Mouse (Mus musculus): ENCODE data around the gene Ube2q2.
"Not testable (repeated sequence)": the region's sequence is repeated elsewhere in the genome, so short reads cannot be mapped to it uniquely, and the experiment has no call there.

Gene Ube2q2

DNA sequence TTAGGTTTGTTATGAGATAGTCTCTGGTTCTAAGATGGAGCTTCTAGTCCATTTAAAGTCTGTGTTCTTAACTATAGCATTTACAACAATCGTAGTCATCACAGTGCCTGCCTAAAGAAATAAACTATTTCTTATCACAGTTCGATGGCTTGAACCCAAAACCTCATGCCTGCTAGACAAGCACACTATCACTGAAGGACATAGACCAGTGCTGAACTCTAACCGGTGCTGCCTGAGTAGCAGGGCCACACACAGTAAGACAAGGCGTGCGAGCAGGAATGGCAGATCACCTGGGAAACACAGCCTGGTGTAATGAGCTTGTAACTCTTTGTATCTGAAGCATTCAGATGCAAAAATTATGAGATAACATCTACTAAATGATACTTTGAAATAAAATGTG, 92.2 kb downstream of the Ube2q2 start:
- DNase-seq (ENCODE audit: low read depth, low spot score) = no peak

DNA sequence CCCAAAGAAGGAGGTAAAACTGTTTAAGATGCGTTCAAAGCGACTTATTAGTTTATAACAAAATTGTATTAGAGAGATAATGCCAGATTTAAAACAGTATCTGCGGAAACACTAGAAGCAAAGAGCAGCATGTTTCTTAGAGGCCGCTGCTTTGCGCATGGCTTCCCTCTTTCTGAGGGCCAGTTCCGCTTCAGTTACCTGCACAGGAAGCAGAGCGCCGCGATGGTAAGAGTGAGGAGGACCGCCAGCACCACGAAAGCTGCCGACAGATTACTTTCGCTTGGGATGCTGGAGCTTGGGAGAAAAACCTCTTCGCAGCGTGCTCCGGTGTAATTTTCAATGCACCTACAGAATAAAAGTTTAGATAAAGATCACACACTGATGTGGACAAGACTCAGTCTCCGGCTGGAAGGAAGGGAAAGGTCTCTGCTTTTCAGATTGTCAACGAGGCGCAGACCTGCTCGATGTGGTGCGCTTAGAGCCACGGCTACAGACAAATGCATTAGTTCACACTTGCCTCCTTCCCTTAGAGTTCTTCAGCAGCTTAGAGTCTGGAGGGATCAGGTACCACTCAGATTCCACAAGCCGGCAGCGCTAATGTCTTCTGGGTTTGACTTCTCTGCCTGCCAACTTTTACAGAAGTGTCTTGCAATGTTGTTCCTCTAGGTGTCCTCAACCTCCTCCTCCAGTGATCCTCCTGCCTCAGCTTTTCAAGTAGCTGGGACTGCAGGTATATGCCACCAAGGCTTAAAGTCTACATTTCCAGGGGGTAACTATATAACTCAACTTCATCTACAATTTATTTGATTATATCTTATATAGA, 93.4 kb downstream of the Ube2q2 start:
- DNase-seq (ENCODE audit: low read depth, low spot score) = peak; percentile 15

- no peak for DNase-seq (ENCODE audit: low read depth, low spot score)
Measured at GRCm38 (mm10) chr9:55243280-55243679, 94.6 kb downstream of the Ube2q2 start.

DNA sequence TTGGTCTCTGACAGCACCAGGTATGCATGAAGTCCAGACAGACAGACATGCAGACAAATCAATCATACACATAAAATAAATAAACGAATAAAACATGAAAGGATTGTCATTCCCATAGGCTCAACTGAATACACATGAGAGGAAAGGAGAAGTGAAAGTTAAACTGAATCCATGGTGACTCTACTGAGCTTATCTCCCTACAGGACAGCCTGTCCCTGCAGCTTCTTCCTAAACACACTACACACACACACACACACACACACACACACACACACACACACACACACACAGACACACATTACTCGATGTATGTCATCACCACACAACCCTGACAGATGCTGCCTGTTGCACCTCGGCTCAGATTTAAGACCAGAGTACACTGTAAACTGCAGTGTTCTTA, 95.4 kb downstream of the Ube2q2 start:
- no peak for DNase-seq (ENCODE audit: low read depth, low spot score)

DNA sequence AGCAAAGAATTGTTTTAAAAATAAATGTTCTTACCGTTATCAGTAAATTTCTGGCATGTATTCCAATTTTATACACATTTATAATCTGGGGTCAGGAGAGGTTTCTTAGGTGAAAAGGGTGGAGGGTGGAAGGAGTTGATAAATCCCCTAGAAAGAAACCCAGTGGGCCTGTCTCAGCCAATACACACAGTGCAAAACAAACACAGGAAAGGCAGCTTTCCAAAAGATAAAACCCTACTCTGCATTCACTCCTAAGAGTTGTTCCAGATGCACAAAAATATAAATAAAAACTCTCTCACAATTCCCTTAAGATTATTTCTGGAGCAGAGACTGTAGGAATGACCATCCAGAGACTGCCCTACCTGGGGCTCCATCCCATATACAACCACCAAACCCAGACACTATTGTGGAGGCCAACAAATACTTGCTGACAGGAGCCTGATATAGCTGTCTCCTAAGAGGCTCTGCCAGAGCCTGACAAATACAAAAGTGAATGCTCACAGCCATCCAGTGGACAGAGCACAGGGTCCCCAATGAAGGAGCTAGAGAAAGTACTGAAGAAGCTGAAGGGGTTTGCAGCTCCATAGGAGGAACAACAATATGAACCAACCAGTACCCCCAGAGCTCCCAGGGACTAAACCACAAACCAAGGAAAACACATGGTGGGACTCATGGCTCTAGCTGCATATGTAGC, 96.5 kb downstream of the Ube2q2 start:
- DNase-seq (ENCODE audit: low read depth, low spot score) = not testable (repeated sequence)

GRCm38 (mm10) chr9:55246440-55246839, 97.8 kb downstream of the Ube2q2 start:
- no peak for DNase-seq (ENCODE audit: low read depth, low spot score)

- DNase-seq (ENCODE audit: low read depth, low spot score) = no peak
Measured at GRCm38 (mm10) chr9:55246918-55247317, 98.3 kb downstream of the Ube2q2 start.

DNA sequence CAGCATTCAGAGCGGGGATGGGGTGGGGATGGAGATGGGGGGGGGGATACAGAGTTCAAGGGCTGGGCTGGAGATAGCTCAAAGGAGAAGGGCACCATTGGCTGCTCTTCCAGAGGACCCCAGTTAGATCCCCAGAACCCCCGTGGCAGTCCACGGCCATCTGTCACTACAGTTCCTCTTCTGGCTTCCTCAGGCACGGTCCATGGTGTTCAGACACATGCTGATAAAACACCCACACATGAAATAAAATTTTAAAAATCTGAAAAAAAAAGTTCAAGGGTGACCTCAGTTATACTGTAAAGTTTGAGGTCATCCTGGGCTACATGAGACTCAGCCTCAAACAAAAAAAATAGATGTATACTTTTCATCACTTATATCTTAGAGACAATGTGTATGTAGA, 99.8 kb downstream of the Ube2q2 start:
- no peak for DNase-seq (ENCODE audit: low read depth, low spot score)

GRCm38 (mm10) chr9:55250595-55251247, 102.1 kb downstream of the Ube2q2 start:
- DNase-seq (ENCODE audit: low read depth, low spot score) = no peak

- not testable (repeated sequence) for DNase-seq (ENCODE audit: low read depth, low spot score)
Measured at GRCm38 (mm10) chr9:55252097-55252496, 103.4 kb downstream of the Ube2q2 start.

DNA sequence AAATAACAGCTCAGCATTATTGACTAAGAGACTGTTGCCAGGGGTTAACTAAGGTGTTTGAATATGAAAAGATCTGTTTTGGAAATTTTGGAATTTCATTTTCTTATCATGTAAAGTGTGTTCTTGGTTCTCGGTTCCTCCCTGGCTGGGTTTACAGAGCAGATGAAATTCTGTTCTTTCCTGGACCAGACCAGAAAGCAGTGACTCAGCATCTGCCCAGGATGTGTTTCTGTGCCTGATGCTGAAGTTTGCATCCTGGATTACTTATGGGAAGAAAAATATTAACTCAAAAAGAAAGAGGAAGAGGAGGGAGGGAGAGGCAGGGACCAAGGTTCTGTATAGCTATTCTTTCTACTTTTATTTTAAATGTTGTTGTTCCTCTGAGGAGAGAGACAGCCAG, 105.2 kb downstream of the Ube2q2 start:
- no peak for DNase-seq (ENCODE audit: low read depth, low spot score)

GRCm38 (mm10) chr9:55255056-55255455, 106.4 kb downstream of the Ube2q2 start:
- no peak for DNase-seq (ENCODE audit: low read depth, low spot score)

DNA sequence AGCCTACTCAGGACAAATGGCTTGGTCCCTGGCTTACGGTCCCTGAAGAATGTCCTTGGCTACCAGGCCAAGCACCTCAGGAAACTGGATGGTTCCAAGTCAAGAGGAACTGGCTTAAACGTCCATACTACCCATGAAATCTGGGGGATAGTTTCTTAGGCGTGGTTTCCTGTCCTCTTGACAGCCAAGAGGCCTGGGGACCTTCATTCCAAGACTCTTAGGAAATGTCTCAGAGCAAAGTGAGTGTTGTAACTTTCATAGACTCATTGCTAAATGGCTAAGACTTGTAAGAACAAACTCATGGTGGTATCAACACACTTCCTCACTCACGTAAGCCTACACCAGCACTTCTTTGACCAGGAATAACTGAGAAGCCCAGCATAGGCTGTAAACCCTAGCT, 107.0 kb downstream of the Ube2q2 start:
- DNase-seq (ENCODE audit: low read depth, low spot score) = no peak

- no peak for DNase-seq (ENCODE audit: low read depth, low spot score)
Measured at GRCm38 (mm10) chr9:55257105-55257504, 108.5 kb downstream of the Ube2q2 start.

Data from mesoderm, embryonic 11.5 days (tissue).